In the genomic region with DNA sequence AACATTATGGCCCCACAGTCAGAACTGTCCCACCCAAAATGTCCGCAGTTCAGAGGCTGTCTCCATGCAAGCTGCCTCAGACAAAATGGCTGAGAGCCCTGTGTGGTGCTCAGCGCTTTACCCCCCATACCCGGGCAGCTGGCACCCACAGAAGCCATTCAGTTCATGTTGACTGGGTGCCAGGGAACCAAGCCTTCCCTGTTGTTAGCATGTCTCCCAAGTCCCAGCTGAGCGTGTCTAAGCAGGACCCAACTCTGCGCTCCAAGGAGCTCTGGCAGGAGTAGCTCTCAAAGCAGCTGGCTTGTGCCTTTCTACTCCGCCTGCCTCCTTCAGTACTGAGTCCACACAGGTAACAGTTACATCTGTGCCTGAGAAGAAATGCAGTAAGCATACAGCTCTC, we compare ENCODE assay signal across 12 mouse cellular contexts. TPM values are rescaled to one million over a fixed set of nuclear protein-coding genes. Genes with fewer than 3 reads are reported as not detected.
DNase-seq lines count a peak whose midpoint lies in the region; ATAC-seq and TF ChIP-seq lines count a peak whose summit lies in the region.
"Had no signal": no experiment of that assay in that cellular context is flagged by ENCODE, and none has a peak within 500 bp of the region (broad histone marks: within the 10 kb centered on the region; RNA-seq: fewer than 3 reads in every experiment).

No protein-coding gene starts in this region.

- no peak for DNase-seq in frontal cortex, postnatal 36 days (ENCODE audit: low spot score in 2 of 2)
- peak; percentile 55 for DNase-seq in layer of hippocampus, adult 9-11 months
- DNase-seq in layer of hippocampus, adult 9-10 months (ENCODE audit: low spot score) = no peak
- DNase-seq in brain, adult 2 months (ENCODE audit: low read depth, low spot score) = peak; percentile 70
- DNase-seq in brain, embryonic 14.5 days (ENCODE audit: low read depth) = peak; percentile 74
- no peak for DNase-seq in thymus, adult 18-20 months
- DNase-seq: adrenal gland, adult 8-10 months; cerebellum, adult 18-20 months; heart, postnatal 14 days; kidney, adult 11 months had no signal

- no peak for TF ChIP-seq POLR2A in brain, embryonic 14.5 days (IDR thresholded peaks at IDR 0.05; ENCODE audit: borderline replicate concordance, extremely low read depth, insufficient read depth, insufficient read length, poor library complexity, severe bottlenecking)

- ATAC-seq in frontal cortex, adult (ENCODE audit: low TSS enrichment) = peak; percentile 56
- ATAC-seq in erythroid progenitor cell, adult 5-6 weeks (replicated peaks; ENCODE audit: low FRiP score, poor library complexity, severe bottlenecking) = no peak

- no peak for TF ChIP-seq CTCF in brain, embryonic 14.5 days (IDR thresholded peaks at IDR 0.05; ENCODE audit: borderline replicate concordance, extremely low read depth, insufficient read depth, insufficient read length)

RNA-seq across cellular contexts. Expression of a gene that starts 34.9 kb away (rescaled TPM):
- polyA plus RNA-seq in brain, embryonic 14.5 days (2012; rRNA removed) = 8.9 and 14.8 TPM in 2 replicates
- 64.2 and 74.2 TPM in 2 replicates for total RNA-seq in erythroid progenitor cell, adult 5-6 weeks (2015; ENCODE audit: low replicate concordance)
- 19.6 and 22.8 TPM in 2 replicates for total RNA-seq in erythroid progenitor cell, adult 5-6 weeks (2017; ENCODE audit: low replicate concordance)

Comparison
In these comparisons a context has a peak if more than half of its experiments do, and no peak if none do; other contexts are left out.
1. DNase-seq: peak in layer of hippocampus, adult 9-11 months (single experiment), brain, adult 2 months (single experiment) and brain, embryonic 14.5 days (single experiment); none in frontal cortex, postnatal 36 days (0 of 2), layer of hippocampus, adult 9-10 months (single experiment) and thymus, adult 18-20 months (0 of 2).